Mouse (Mus musculus) bone marrow, adult 2 months (tissue): ENCODE results near the gene Cotl1.

Experiments used
- CTCF ChIP-seq: fragments of 200-500 bp; IDR thresholded peaks from 2 replicates; pipeline ENCODE4 v1.5.1; 2011; ENCODE audit warnings: low read length, control low read depth; ENCODE audit not compliant: control insufficient read depth, insufficient read depth
- POLR2A ChIP-seq: fragments of 200-500 bp; IDR thresholded peaks from 2 replicates; pipeline ENCODE4 v1.6.1; 2011; ENCODE audit warnings: low read depth, mild to moderate bottlenecking, control low read depth, low read length, borderline replicate concordance; ENCODE audit not compliant: control insufficient read depth

GRCm38 (mm10) chr8:119782715-119783114, 57.6 kb downstream of the Cotl1 start:
- TF ChIP-seq POLR2A, result no peak
- TF ChIP-seq CTCF, result peak; percentile 64
